Mouse (Mus musculus): Measurements from ENCODE around the gene Tmod2.
"Not testable (repeated sequence)": the region's sequence is repeated elsewhere in the genome, so short reads cannot be mapped to it uniquely, and the experiment has no call there.

Gene Tmod2

GRCm38 (mm10) chr9:75551342-75551741 lies 59.8 kb downstream of the Tmod2 start:
- DNase-seq (ENCODE audit: low read depth, low spot score): no peak

- no peak for DNase-seq (ENCODE audit: low read depth, low spot score)
These were observed 62.1 kb downstream of the Tmod2 start for GRCm38 (mm10) chr9:75549010-75549409.

DNA sequence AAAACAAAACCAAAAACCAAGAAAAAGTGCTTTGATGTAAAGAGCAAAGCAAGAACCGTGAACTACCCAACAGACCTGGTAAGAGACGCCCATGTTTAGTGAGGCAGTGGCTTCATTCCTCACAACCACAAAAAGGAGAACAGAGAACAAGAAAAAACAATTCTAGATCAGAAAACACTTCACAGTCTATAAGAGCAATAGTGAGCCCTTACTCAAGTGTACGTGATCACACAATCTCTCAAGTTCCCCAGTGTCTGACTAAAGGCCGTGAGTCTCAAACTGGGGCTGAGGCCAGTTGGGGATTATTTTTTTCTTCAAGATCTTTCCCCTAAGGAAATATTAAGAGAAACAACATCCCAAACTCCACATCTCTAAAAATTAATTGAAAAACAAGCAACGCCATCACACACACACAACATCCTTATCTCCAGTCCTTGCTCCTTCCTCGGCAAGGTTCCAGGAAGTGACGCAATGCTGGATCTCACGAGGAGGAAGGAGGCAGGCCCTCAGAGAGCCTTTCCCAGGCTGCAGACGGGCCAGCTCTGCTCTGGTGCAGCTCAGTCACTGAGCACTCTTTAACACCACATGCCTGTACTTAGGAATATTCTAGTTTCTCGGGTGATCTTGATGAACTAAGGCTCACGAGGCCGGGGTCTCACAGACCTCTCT lies 64.1 kb downstream of the Tmod2 start:
- peak; percentile 56 for DNase-seq (ENCODE audit: low read depth, low spot score)

GRCm38 (mm10) chr9:75545514-75545913 lies 65.6 kb downstream of the Tmod2 start:
- DNase-seq (ENCODE audit: low read depth, low spot score): no peak

GRCm38 (mm10) chr9:75541497-75541896 lies 69.6 kb downstream of the Tmod2 start:
- DNase-seq (ENCODE audit: low read depth, low spot score): peak; percentile 47

- no peak for DNase-seq (ENCODE audit: low read depth, low spot score)
These were observed 74.7 kb downstream of the Tmod2 start for GRCm38 (mm10) chr9:75536422-75536821.

DNA sequence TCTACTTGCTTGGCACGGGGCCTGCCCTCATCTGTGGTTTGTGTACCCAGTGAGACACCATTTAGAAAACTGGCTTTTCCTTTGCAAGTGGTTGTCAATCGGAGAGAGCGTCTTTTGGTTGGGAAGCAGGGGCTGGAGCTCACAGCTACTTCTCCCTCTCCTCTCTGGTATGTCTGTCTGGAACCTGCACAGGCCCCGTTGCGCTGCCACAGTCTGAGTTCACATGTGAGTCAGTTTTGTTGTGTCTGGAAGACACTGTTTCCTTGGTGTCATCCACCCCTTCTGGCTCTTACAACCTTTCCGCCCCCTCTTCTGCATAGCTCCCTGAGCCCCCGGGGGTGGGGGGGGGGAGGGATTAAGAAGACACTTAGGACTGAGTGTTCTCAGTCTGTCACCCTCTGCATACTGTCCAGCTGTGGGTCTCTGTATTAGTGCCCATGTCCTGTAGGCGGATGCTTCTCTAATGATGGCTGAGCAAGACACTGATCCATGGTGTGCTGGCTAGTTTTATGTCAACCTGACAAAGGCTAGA lies 76.6 kb downstream of the Tmod2 start:
- peak; percentile 41 for DNase-seq (ENCODE audit: low read depth, low spot score)

GRCm38 (mm10) chr9:75532989-75533388 lies 78.1 kb downstream of the Tmod2 start:
- not testable (repeated sequence) for DNase-seq (ENCODE audit: low read depth, low spot score)

- no peak for DNase-seq (ENCODE audit: low read depth, low spot score)
These were observed 78.7 kb downstream of the Tmod2 start for GRCm38 (mm10) chr9:75532461-75532860.

GRCm38 (mm10) chr9:75529358-75529757 lies 81.8 kb downstream of the Tmod2 start:
- peak; percentile 73 for DNase-seq (ENCODE audit: low read depth, low spot score)

DNA sequence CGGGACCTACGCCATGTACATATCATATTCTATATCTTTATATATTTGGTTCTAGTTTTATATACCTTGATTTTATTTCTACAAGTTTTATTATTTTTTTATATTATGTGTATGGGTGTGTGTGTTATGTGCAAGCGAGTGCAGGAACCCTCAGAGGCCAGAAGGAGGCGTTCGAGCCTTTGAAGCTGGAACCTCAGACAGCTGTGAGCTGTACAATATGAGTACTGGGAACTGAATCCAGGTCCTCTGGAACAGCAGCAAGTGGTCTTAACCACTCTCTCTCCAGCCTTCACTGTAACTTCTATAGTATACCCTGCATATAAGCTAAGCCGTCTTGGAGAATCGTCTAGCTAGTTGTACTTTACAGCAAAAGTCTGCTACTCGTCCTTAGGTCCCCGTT lies 83.0 kb downstream of the Tmod2 start:
- peak; percentile 27 for DNase-seq (ENCODE audit: low read depth, low spot score)

DNA sequence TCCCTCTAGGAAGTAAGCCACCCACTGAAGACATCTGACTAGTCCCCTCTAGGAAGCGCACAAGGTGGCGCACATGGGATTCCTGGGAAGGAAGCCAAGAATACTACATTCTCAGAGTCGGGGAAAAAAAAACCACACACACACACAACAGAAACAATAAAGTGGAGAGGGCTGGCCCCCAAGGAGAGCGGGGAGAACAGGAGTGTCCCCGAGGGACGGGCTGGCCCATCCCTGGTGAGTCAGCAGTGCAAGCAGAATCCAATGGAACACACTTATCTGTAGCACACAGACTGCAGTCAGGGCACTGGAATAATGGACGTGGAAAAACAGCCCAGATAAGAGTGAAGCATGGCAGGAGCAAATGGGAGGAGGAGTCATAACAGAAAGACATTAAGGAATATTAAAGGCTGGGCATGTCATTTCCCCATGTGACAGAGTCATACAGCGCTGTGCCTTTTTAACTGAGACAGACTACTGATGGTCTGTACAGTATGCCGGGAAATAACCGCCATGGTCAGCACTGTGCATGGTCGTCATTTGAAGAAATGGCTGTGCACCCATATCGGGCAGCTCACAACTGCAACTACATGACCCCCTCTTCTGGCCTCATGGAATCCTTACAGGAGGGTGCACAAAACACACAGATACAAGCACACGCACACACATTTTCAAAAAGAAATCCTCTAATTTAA lies 83.6 kb downstream of the Tmod2 start:
- DNase-seq (ENCODE audit: low read depth, low spot score): peak; percentile 83

GRCm38 (mm10) chr9:75523646-75524045 lies 87.5 kb downstream of the Tmod2 start:
- no peak for DNase-seq (ENCODE audit: low read depth, low spot score)

- DNase-seq (ENCODE audit: low read depth, low spot score): no peak
These were observed 88.9 kb downstream of the Tmod2 start for GRCm38 (mm10) chr9:75522217-75522616.

- peak; percentile 79 for DNase-seq (ENCODE audit: low read depth, low spot score)
These were observed 89.3 kb downstream of the Tmod2 start for GRCm38 (mm10) chr9:75521788-75522187.

DNA sequence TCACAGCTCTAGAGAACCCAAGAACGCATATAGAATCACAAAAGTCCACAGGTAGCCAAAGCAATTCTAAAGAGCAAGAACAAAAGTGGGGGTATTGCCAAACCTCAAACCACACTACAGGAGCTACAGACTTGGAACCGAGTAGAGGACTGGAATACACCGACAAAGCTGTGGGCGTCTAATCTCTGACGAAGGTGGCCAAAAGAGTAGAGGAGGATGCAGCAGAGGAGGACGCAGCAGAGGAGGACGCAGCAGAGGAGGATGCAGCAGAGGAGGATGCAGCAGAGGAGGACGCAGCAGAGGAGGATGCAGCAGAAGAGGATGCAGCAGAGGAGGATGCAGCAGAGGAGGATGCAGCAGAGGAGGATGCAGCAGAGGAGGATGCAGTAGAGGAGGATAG lies 90.2 kb downstream of the Tmod2 start:
- no peak for DNase-seq (ENCODE audit: low read depth, low spot score)

- DNase-seq (ENCODE audit: low read depth, low spot score): no peak
These were observed 93.4 kb downstream of the Tmod2 start for GRCm38 (mm10) chr9:75517751-75518150.

Data from 3T3-L1 (cell line).